Mouse (Mus musculus) limb, embryonic 14.5 days (tissue): Measurements from ENCODE around the gene Heatr9. TPM values are rescaled to one million over a fixed set of nuclear protein-coding genes. Genes with fewer than 3 reads are reported as not detected.
A peak's percentile ranks its signal among the peaks of the same experiment; 100 is the strongest.
"Not testable (repeated sequence)": the region's sequence is repeated elsewhere in the genome, so short reads cannot be mapped to it uniquely, and the experiment has no call there.

Experiments
- ATAC-seq: fragments of 200-750 bp; cut with Nextera tagmentation; 2 replicates; pipeline ENCODE4 v1.8.0; 2017; ENCODE audit warnings: low read depth, moderate number of reproducible peaks, moderate TSS enrichment; ENCODE audit not compliant: low FRiP score
- DNase-seq: peaks from one replicate; pipeline ENCODE4 v3.0.0-alpha.2; 2015; ENCODE audit warnings: low spot score
- H3K27ac ChIP-seq: fragments of 300-500 bp; sonication (generic); replicated peaks from 2 replicates; pipeline ENCODE4 v1.5.1; 2014; ENCODE audit warnings: low read depth, mild to moderate bottlenecking, low read length, moderate library complexity, mixed read lengths
- H3K27me3 ChIP-seq: fragments of 300-500 bp; sonication (generic); 2 replicates; pipeline ENCODE4 v1.6.1; 2014; ENCODE audit warnings: low read length, mixed read lengths; ENCODE audit not compliant: control insufficient read depth, insufficient read depth
- H3K36me3 ChIP-seq: fragments of 300-500 bp; sonication (generic); 2 replicates; pipeline ENCODE4 v1.6.1; 2014; ENCODE audit warnings: mild to moderate bottlenecking, low read length, moderate library complexity, mixed read lengths; ENCODE audit not compliant: control insufficient read depth, insufficient read depth
- H3K4me1 ChIP-seq: fragments of 300-500 bp; sonication (generic); 2 replicates; pipeline ENCODE4 v1.6.1; 2014; ENCODE audit warnings: antibody characterized with exemption, low read length, mixed read lengths; ENCODE audit not compliant: control insufficient read depth, insufficient read depth
- H3K4me2 ChIP-seq: fragments of 300-500 bp; sonication (generic); replicated peaks from 2 replicates; pipeline ENCODE4 v1.6.1; 2014; ENCODE audit warnings: low read depth, mild to moderate bottlenecking, low read length, moderate library complexity; ENCODE audit not compliant: severe bottlenecking
- H3K4me3 ChIP-seq: fragments of 300-500 bp; sonication (generic); replicated peaks from 2 replicates; pipeline ENCODE4 v1.5.1; 2014; ENCODE audit warnings: low read length
- H3K9ac ChIP-seq: fragments of 300-500 bp; sonication (generic); 2 replicates; pipeline ENCODE4 v1.6.1; 2014; ENCODE audit warnings: mild to moderate bottlenecking, low read depth, low read length, moderate library complexity; ENCODE audit not compliant: severe bottlenecking
- H3K9me3 ChIP-seq: fragments of 300-500 bp; sonication (generic); 2 replicates; pipeline ENCODE4 v1.6.1; 2016; ENCODE audit warnings: low read length; ENCODE audit not compliant: control insufficient read depth
- POLR2A ChIP-seq: fragments of 200-500 bp; IDR thresholded peaks from 2 replicates; pipeline ENCODE4 v1.8.0; 2012; ENCODE audit warnings: inconsistent platforms, mild to moderate bottlenecking, moderate library complexity, borderline replicate concordance; ENCODE audit not compliant: insufficient read depth, insufficient read length; ENCODE audit errors: extremely low read depth
- WGBS: fragments of 180-500 bp; shearing (Covaris S2); extraction: QIAGEN DNeasy Blood & Tissue Kit; methylation state at CpG from one replicate; pipeline ENCODE4 v1.1.7; 2014; 5-methylcytosine and 5-hydroxymethylcytosine counted together
- polyA plus RNA-seq, 2 experiments: library from polyadenylated mRNA; depleted of rRNA in 1 of 2; stranded (reverse) in 1 of 2; unstranded in 1 of 2; fragments of >200 nt; fragmentation: Nextera tagmentation in 1 of 2; extraction: Ambion mirVana in 1 of 2; gene quantifications; 2 replicates each; pipeline versions ENCODE4 v1.2.1 to v1.2.3; 2012 to 2014

Heatr9 gene
- polyA plus RNA-seq, 2 experiments = not detected

GRCm38 (mm10) chr11:83556085-83556781 lies 34.3 kb upstream of the Heatr9 start:
- Histone ChIP-seq H3K9me3 (no peaks in the 10 kb centered on the region), H3K9ac (no peak overlapping the region), H3K36me3 (no peaks in the 10 kb centered on the region), H3K27me3 (no peaks in the 10 kb centered on the region), H3K27ac (no peak overlapping the region), H3K4me1 (no peaks in the 10 kb centered on the region), H3K4me3 (no peak overlapping the region), H3K4me2 (no peak overlapping the region)
- DNase-seq = peak; percentile 83
- WGBS = 32% methylated on average over 8 of the region's 8 CpGs
- no peak for TF ChIP-seq POLR2A
- peak; percentile 77 for ATAC-seq

GRCm38 (mm10) chr11:83551668-83552067 lies 29.7 kb upstream of the Heatr9 start:
- 88% methylated on average over 5 of the region's 5 CpGs for WGBS

GRCm38 (mm10) chr11:83551037-83551436 lies 29.1 kb upstream of the Heatr9 start:
- WGBS = 82% methylated on average over 7 of the region's 7 CpGs
- H3K4me3 ChIP-seq, H3K36me3 ChIP-seq, H3K9me3 ChIP-seq, H3K4me1 ChIP-seq, DNase-seq, H3K27me3 ChIP-seq, H3K4me2 ChIP-seq, ATAC-seq, H3K9ac ChIP-seq, H3K27ac ChIP-seq: not testable (repeated sequence)

More at GRCm38 (mm10) chr11:83551668-83552067, 29.7 kb upstream of the Heatr9 start:
- H3K4me3 ChIP-seq = no peak overlapping the region
- H3K4me2 ChIP-seq = no peak overlapping the region
- H3K9me3 ChIP-seq = no peaks in the 10 kb centered on the region
- H3K4me1 ChIP-seq = no peaks in the 10 kb centered on the region
- TF ChIP-seq POLR2A = no peak
- H3K27ac ChIP-seq = no peak overlapping the region
- no peaks in the 10 kb centered on the region for H3K36me3 ChIP-seq
- H3K27me3 ChIP-seq = no peaks in the 10 kb centered on the region
- ATAC-seq = no peak
- H3K9ac ChIP-seq = no peak overlapping the region
- DNase-seq = no peak

- no peak for DNase-seq
- no peak overlapping the region for H3K27ac ChIP-seq
- 87% methylated on average over 5 of the region's 5 CpGs for WGBS
- no peak for ATAC-seq
- TF ChIP-seq POLR2A = no peak
- H3K4me3 ChIP-seq = no peak overlapping the region
- H3K27me3 ChIP-seq = no peaks in the 10 kb centered on the region
- H3K4me1 ChIP-seq = no peaks in the 10 kb centered on the region
- H3K36me3 ChIP-seq = no peaks in the 10 kb centered on the region
- no peak overlapping the region for H3K9ac ChIP-seq
- H3K4me2 ChIP-seq = no peak overlapping the region
- no peaks in the 10 kb centered on the region for H3K9me3 ChIP-seq
Observed at GRCm38 (mm10) chr11:83550186-83550632, 28.2 kb upstream of the Heatr9 start.

- Histone ChIP-seq H3K9me3 (no peaks in the 10 kb centered on the region), H3K9ac (no peak overlapping the region), H3K27ac (no peak overlapping the region), H3K4me3 (no peak overlapping the region), H3K36me3 (no peaks in the 10 kb centered on the region), H3K4me2 (no peak overlapping the region), H3K27me3 (no peaks in the 10 kb centered on the region), H3K4me1 (peaks cover 5% of the 10 kb centered on the region; the same call in 1 of the 2 replicates)
- ATAC-seq (no peak), DNase-seq (peak; percentile 6)
- 55% methylated on average over 3 of the region's 3 CpGs for WGBS
- no peak for TF ChIP-seq POLR2A
Observed at GRCm38 (mm10) chr11:83544214-83544613, 22.2 kb upstream of the Heatr9 start.

- no peak overlapping the region for H3K27ac ChIP-seq
Observed at GRCm38 (mm10) chr11:83541415-83541814, 19.4 kb upstream of the Heatr9 start.

More at GRCm38 (mm10) chr11:83541415-83541814, 19.4 kb upstream of the Heatr9 start:
- Histone ChIP-seq H3K4me2 (no peak overlapping the region), H3K9me3 (no peaks in the 10 kb centered on the region), H3K4me1 (peaks cover 5% of the 10 kb centered on the region; the same call in 1 of the 2 replicates), H3K27me3 (no peaks in the 10 kb centered on the region), H3K36me3 (no peaks in the 10 kb centered on the region), H3K4me3 (no peak overlapping the region), H3K9ac (no peak overlapping the region)
- 79% methylated on average over 3 of the region's 3 CpGs for WGBS
- no peak for ATAC-seq
- TF ChIP-seq POLR2A = no peak
- DNase-seq = no peak
